Comparison of ENCODE assay signal across 14 mouse cellular contexts in the genomic region with DNA sequence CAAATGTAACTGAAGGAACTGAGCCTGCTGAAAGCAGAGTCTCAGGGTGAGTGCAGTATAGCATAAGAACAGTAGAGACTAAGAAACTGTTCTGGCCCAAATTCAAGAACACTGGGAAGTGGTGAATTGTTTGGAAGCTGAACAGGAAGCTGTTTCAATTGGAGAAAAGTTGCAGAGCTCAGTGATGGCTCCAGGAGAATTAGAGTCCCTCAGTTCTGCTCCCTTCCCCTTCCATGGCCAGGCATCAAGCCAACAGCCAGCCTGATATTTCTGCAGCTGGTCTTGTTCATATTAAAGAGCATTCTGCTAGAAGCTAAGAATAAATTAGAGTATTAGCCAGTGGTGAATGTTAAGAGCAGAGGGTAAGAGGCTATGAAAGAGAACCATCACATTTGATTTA. TPM values are rescaled to one million over a fixed set of nuclear protein-coding genes. Genes with fewer than 3 reads are reported as not detected.
DNase-seq lines count a peak whose midpoint lies in the region; ATAC-seq and TF ChIP-seq lines count a peak whose summit lies in the region.
"Had no signal": no experiment of that assay in that cellular context is flagged by ENCODE, and none has a peak within 500 bp of the region (broad histone marks: within the 10 kb centered on the region; RNA-seq: fewer than 3 reads in every experiment).

No protein-coding gene starts in this region.

- H3K36me3 ChIP-seq in hindbrain, postnatal 0 days (ENCODE audit: insufficient read depth, low read length): no peaks in the 10 kb centered on the region
- H3K36me3 ChIP-seq in hindbrain, embryonic 16.5 days (ENCODE audit: control insufficient read depth, insufficient read depth, low read length): no peaks in the 10 kb centered on the region
- no peaks in the 10 kb centered on the region for H3K36me3 ChIP-seq in lung, postnatal 0 days (ENCODE audit: insufficient read depth, low read length)
- H3K36me3 ChIP-seq: embryonic facial prominence, embryonic 13.5 days; hindbrain, embryonic 13.5 days had no signal

- no peak overlapping the region for H3K27ac ChIP-seq in hindbrain, postnatal 0 days
- H3K27ac ChIP-seq in hindbrain, embryonic 16.5 days (ENCODE audit: low read depth, low read length): no peak overlapping the region
- H3K27ac ChIP-seq in lung, postnatal 0 days (ENCODE audit: low read length): no peak overlapping the region
- H3K27ac ChIP-seq: embryonic facial prominence, embryonic 13.5 days; forebrain, embryonic 13.5 days; hindbrain, embryonic 13.5 days had no signal

- no peaks in the 10 kb centered on the region for H3K4me1 ChIP-seq in hindbrain, postnatal 0 days (ENCODE audit: insufficient read depth, low read length)
- no peaks in the 10 kb centered on the region for H3K4me1 ChIP-seq in hindbrain, embryonic 16.5 days (ENCODE audit: control insufficient read depth, insufficient read depth, low read depth, low read length)
- H3K4me1 ChIP-seq in lung, postnatal 0 days (ENCODE audit: insufficient read depth, low read depth, low read length): no peaks in the 10 kb centered on the region
- H3K4me1 ChIP-seq: embryonic facial prominence, embryonic 13.5 days; forebrain, embryonic 13.5 days; hindbrain, embryonic 13.5 days had no signal

- no peak overlapping the region for H3K9ac ChIP-seq in hindbrain, postnatal 0 days (replicated peaks; ENCODE audit: low read length)
- H3K9ac ChIP-seq in hindbrain, embryonic 16.5 days (ENCODE audit: low read depth, low read length): no peak overlapping the region
- H3K9ac ChIP-seq in lung, postnatal 0 days (replicated peaks; ENCODE audit: low read depth): no peak overlapping the region
- H3K9ac ChIP-seq: embryonic facial prominence, embryonic 13.5 days; forebrain, embryonic 13.5 days; hindbrain, embryonic 13.5 days had no signal

- TF ChIP-seq EP300 in lung, postnatal 0 days (IDR thresholded peaks at IDR 0.05): no peak

- no peaks in the 10 kb centered on the region for H3K27me3 ChIP-seq in hindbrain, postnatal 0 days (ENCODE audit: insufficient read depth, low read length)
- H3K27me3 ChIP-seq in hindbrain, embryonic 16.5 days (replicated peaks; ENCODE audit: control insufficient read depth, insufficient read depth, low read length): no peaks in the 10 kb centered on the region
- H3K27me3 ChIP-seq in lung, postnatal 0 days (replicated peaks; ENCODE audit: insufficient read depth, low read length): no peaks in the 10 kb centered on the region
- H3K27me3 ChIP-seq: embryonic facial prominence, embryonic 13.5 days; forebrain, embryonic 13.5 days had no signal

- H3K4me3 ChIP-seq in hindbrain, postnatal 0 days (ENCODE audit: low read length): no peak overlapping the region
- no peak overlapping the region for H3K4me3 ChIP-seq in hindbrain, embryonic 16.5 days (ENCODE audit: low read length)
- no peak overlapping the region for H3K4me3 ChIP-seq in lung, postnatal 0 days (ENCODE audit: low read depth, low read length)
- H3K4me3 ChIP-seq: embryonic facial prominence, embryonic 13.5 days; forebrain, embryonic 13.5 days; hindbrain, embryonic 13.5 days had no signal

- no peak for TF ChIP-seq CTCF in hindbrain, postnatal 0 days (IDR thresholded peaks at IDR 0.05; ENCODE audit: low read depth)
- no peak for TF ChIP-seq CTCF in lung, postnatal 0 days (IDR thresholded peaks at IDR 0.05)

- H3K9me3 ChIP-seq in hindbrain, postnatal 0 days (ENCODE audit: low read length): no peaks in the 10 kb centered on the region
- no peaks in the 10 kb centered on the region for H3K9me3 ChIP-seq in hindbrain, embryonic 16.5 days (ENCODE audit: control insufficient read depth, low read length)
- no peaks in the 10 kb centered on the region for H3K9me3 ChIP-seq in lung, postnatal 0 days (ENCODE audit: low read length)
- H3K9me3 ChIP-seq: embryonic facial prominence, embryonic 13.5 days; forebrain, embryonic 13.5 days; hindbrain, embryonic 13.5 days had no signal

- intact Hi-C loops in gastrocnemius, postnatal 14 days (cut with DNase I; ENCODE audit: low total_unique reads): loop anchor here (10.0 kb wide), 1 partner anchor 88 kb away; no protein-coding TSS in a partner anchor

- ATAC-seq in hindbrain, postnatal 0 days: no peak
- no peak for ATAC-seq in hindbrain, embryonic 16.5 days
- no peak for ATAC-seq in lung, postnatal 0 days
- ATAC-seq: forebrain, embryonic 13.5 days; Patski had no signal

- peak; percentile 3 for DNase-seq in hindbrain, postnatal 0 days (ENCODE audit: low spot score)
- DNase-seq in lung, postnatal 10 days: peak; percentile 16
- no peak for DNase-seq in lung, postnatal 0 days (ENCODE audit: low spot score)
- DNase-seq in gastrocnemius, postnatal 14 days: peak; percentile 45
- DNase-seq in heart, postnatal 4 days: peak; percentile 53
- no peak for DNase-seq in adrenal gland, postnatal 10 days
- DNase-seq: cerebellum, postnatal 36 days had no signal

- H3K4me2 ChIP-seq in hindbrain, postnatal 0 days (ENCODE audit: low read depth, low read length): no peak overlapping the region
- no peak overlapping the region for H3K4me2 ChIP-seq in hindbrain, embryonic 16.5 days (ENCODE audit: low read length)
- H3K4me2 ChIP-seq in lung, postnatal 0 days (replicated peaks; ENCODE audit: low read depth, low read length): no peak overlapping the region
- H3K4me2 ChIP-seq: embryonic facial prominence, embryonic 13.5 days; forebrain, embryonic 13.5 days; hindbrain, embryonic 13.5 days; liver, embryonic 11.5 days had no signal

RNA-seq across cellular contexts. Expression of gene Chst7, which starts 7.3 kb away (rescaled TPM):
- total RNA-seq in hindbrain, postnatal 0 days (2014; rRNA removed): 15.0 and 19.9 TPM in 2 replicates
- 7.1 and 7.7 TPM in 2 replicates for polyA plus RNA-seq in hindbrain, postnatal 0 days (2015; fragmentation: Nextera tagmentation; extraction: Ambion mirVana)
- 9.6 and 11.3 TPM in 2 replicates for polyA plus RNA-seq in hindbrain, embryonic 16.5 days (2015; fragmentation: Nextera tagmentation; extraction: Ambion mirVana)
- polyA plus RNA-seq in lung, postnatal 0 days (2015; fragmentation: Nextera tagmentation; extraction: Ambion mirVana): 8.7 and 8.8 TPM in 2 replicates
- 1 to 10 TPM; 4.6 to 6.0 TPM for total RNA-seq in gastrocnemius, postnatal 14 days (2021)
- total RNA-seq in heart, postnatal 4 days (2021): 1 to 10 TPM; 7.1 to 8.7 TPM
- 1 to 10 TPM; 4.2 to 5.6 TPM for total RNA-seq in adrenal gland, postnatal 10 days (2021)
- total RNA-seq: neutrophil, adult 5-6 weeks had no signal

Comparison
In these comparisons a context has a peak if more than half of its experiments do, and no peak if none do; other contexts are left out.
1. DNase-seq: peak in hindbrain, postnatal 0 days (single experiment), lung, postnatal 10 days (single experiment), gastrocnemius, postnatal 14 days (single experiment) and heart, postnatal 4 days (single experiment); none in lung, postnatal 0 days (single experiment) and adrenal gland, postnatal 10 days (single experiment).